Mouse (Mus musculus) lung, postnatal 0 days (tissue): Measurements from ENCODE around the gene Elp6.

Source experiments
- CTCF ChIP-seq: IDR thresholded peaks from 2 replicates; pipeline ENCODE4 v1.5.1; 2016; ENCODE audit warnings: antibody characterized with exemption, mild to moderate bottlenecking
- EP300 ChIP-seq: IDR thresholded peaks from 2 replicates; pipeline ENCODE4 v1.6.1; 2016; ENCODE audit warnings: antibody characterized with exemption, mild to moderate bottlenecking, control low read depth

- TF ChIP-seq CTCF (no peak), EP300 (no peak)
Measured at GRCm38 (mm10) chr9:110287321-110287924, 17.6 kb upstream of the Elp6 start.
